Mouse (Mus musculus) urinary bladder, adult 2 months (tissue): Measurements from ENCODE around the gene Lasp1. TPM values are rescaled to one million over a fixed set of nuclear protein-coding genes. Genes with fewer than 3 reads are reported as not detected.

Source experiments
- DNase-seq: peaks from one replicate; pipeline ENCODE4 v3.0.0; 2022; ENCODE audit warnings: low spot score
- polyA plus RNA-seq: library from polyadenylated mRNA; depleted of rRNA; stranded (reverse); fragments of >200 nt; gene quantifications from 2 replicates; pipeline ENCODE4 v1.2.3, GENCODE M21; 2012

The Lasp1 gene
- polyA plus RNA-seq, 1 experiment = 101 TPM

DNA sequence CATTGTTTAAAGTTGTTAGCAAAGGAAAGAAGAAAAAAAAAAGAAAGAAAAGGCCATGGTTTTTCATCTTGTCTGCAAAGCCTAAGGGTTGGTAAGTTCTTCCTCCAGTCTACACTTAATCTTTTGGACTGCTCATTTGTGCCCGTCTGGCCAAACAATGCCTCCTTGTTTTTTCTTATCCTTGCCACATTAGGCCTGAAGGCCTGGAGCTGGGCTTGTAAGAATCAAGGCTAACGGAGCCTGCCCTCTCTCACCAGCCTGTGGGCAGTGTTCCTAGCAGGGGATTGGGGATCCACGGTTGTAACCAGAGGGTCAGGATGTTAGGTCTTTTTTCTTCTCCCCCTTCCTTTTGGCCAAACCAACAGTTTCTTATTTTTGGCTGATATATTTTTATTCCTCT is 12.2 kb downstream of the Lasp1 start:
- no peak for DNase-seq

DNA sequence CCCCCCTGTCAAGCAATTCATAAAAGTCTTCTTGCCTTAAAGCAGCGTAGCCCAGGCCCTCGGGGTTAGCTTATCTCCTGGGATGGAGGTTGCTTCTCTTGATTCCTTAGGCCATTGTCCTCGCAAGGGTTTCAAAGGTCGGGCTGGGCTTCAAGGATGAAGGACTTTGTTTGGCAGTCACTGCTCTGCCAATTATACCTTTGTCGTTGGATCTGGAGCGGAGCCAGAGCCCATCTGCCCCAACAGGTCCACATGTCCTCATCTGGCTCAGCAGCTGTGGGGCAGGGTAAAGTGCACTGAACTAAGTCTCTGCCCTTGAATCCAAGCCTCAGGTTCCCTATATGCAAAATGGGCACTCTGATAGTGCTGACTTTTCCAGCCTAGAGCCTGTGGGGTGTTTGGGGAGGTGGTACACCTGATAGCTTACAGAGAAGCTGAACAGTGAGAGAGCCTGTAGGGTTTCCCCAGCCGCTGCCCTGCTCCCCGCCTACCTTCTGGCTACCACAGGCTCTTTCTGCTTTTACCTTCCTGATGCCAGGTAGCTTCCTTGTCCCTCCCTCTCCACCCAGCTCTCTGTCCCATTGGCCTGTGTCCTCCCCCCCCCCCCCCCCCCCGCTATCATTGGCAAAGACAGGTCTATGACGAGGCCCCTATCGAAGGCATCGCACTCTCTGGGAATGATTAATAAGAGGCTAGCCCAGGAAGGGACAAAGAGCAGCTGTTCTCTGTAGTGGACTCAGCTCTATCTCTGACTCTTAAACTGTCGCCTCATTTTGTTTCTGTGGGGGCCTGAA is 13.0 kb downstream of the Lasp1 start:
- no peak for DNase-seq

DNA sequence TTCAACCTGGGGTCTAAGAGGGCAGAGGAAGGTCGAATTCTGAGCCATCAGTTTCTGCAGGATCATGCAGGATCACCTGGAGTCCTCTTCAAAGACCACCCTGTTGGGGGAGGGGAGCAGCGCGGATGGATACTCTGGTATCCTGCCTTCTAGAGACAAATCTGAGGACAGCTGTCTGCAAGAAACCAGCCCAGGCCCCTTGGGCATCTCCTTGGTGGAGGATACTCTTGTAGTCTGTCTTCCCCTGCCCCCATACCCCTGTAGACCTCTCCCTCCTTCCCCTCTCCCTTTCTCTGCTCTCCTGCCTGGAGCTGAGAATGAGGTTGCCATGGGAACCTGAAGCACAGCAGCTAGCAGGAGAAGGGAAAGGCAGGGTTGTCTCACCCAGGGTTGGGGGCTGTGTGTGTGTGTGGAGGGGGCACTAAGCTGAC is 13.7 kb downstream of the Lasp1 start:
- DNase-seq = no peak

DNA sequence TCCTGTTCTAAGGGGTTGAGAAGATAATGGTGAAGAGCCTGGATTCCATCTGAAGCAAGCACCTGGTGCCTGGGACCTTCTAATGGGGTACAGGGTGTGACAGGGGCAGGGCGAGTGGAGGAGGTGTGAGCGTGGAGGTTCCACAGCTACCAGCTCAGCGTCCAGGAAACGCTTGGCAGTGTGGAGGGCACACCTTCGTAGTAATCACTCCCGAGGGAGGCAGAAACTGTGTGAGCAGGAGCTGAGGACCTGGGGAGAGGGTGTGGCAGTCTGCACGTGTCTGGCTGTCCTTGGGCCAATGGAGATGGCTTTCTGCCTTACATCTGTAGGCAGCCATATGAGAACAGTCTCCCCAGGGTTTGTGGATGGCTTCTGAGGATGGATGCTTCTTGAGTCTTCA is 14.3 kb downstream of the Lasp1 start:
- DNase-seq = no peak

DNA sequence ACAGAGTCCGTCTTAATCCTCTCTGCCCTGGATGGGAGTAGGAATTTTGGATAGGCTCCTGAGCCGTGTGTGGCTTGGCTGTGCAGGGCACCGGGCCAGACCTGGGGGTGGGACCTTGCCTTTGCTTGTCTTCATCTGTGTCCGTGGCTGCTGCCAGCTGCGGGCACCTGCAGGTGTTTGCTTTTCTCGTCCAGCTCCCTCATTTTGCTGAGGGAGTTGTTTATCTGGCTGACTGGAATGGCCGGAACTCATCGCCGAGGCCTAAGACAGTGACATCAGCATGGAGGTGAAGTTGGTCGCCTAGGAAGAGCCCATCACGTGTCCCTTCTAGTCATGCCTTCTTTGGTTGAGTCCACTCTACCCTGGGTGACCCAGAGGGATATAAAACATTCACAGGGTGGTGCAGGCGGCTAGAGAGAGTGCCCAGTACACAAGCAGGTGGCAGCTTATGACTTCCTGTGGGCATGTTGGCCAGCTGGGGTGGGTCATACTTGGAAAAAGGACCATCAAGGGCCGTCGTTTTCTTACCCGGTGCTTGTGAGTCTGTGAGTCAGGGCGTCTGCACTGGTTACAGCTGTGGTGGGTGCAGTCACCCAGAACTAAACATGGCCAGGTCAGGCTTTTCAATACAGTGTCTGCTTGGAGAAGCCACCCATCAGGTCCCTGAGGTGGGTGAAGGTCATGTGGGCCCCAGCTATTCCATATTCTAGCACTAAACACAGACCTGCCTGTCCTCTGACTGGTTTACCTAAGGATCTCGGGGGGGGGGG is 15.1 kb downstream of the Lasp1 start:
- no peak for DNase-seq

DNA sequence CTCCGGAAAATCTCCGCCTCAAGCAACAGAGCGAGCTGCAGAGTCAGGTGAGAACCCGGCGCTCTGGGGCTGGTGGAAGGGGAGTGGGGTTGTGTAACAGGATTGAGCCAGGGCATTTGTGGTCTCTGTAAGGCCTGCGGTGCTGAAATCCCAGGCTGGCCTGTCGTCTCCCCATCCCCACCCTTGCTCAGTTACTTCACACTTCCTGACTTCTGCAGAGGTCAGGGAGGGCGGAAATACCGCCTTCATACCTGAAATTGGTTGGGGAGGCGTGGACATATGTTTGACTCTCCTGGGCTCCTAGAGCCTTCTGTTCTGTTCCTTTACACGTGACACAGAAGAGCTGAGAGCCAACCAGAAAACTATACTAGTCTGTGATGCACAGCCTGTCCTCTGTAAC is 16.9 kb downstream of the Lasp1 start:
- DNase-seq = no peak

DNA sequence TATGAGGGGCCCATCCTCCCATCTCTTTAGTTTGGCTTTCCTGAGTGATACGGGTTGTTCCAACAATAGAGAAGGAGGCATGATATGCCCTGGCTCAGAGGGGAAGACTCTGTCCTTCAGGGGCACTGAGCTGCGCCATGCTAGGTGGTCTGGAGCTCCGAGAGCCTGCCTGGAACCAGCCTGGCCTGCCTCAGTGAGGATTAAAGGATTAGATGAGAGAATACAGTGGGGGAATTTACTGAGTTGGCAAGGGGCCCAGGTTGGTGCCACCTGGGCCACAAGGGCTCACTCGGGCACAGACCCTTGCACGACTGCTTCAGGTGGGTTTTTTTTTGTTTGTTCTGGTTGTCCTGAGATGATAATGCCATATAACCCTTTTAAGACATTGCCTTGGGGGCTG is 17.4 kb downstream of the Lasp1 start:
- no peak for DNase-seq

DNA sequence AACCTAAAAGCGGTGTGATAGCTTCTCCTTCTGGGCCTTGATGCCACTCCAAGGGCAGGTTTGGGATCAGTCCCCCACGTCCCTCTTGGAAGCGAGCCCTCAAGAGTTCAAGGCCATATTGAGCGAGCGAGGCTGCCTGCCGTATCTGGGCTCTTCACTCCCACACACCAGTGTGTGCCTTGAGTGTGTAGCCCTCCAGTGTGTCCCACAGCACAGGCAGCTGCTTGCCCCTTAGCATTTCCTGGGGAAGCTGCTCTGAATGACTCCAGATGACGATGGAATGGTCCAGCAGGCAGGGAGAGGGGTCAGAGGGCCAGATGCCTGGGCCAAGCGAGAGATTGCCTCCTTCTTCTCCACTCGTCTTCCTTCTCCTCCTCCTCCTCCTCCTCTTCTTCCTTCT is 18.1 kb downstream of the Lasp1 start:
- no peak for DNase-seq

DNA sequence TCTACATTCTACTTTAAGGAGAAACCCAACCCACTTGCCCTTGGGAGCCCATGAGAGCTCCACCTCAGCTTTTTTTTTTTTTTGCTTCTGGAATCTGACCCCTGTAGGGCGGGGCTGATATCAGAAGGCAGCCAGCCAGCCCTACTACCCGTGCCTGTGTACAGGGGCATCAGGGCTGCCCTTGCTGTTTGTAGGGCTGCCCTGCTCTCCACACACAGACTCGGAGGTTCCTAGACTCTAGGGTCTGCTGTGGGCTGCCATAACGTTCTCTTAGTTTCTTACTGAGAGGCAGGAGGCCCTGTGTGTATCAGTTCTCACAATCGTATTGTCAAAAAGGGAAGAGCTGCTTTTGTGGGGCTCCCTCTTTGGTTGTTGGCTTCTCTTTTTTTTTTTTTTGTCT is 18.6 kb downstream of the Lasp1 start:
- DNase-seq = no peak

DNA sequence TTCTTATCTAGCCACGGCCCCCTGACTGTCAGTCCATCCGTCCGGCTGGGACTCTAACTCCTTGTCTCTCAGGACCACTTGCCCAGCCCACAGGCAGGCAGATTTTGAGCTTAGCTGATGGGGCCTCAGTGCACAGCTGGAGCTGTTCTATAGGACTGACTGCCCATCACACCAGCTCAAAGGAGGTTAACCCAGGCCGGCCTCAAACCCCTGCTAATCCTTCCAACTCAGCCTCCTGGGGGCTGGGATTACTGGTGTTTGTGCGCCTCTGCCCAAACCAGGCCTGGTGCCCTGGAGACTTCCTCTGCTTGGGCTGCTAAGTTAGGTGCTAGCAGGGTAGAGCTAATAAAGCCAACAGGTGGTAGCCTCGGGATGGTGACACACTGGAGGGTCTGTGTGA is 19.2 kb downstream of the Lasp1 start:
- DNase-seq = no peak

DNA sequence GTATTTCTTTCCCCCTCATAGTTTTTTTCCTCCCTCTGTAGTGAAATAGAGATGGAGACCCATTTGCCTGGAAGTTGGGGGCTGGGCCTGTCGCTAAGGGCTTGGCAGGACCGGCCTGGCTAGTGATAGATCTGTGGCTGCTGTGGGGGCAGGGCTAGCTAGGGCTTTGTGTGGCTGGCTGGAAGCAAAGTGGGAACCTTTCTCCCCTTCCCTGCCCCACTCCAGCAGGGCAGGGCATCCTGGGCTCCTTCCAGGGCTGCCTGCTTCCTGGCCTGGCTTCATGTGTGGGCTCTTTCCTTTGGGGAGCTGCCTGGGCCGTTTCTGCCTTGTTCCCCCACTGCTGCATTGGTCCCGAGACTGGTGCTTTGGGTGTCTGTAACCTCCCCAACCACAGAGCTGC is 19.8 kb downstream of the Lasp1 start:
- DNase-seq = no peak

DNA sequence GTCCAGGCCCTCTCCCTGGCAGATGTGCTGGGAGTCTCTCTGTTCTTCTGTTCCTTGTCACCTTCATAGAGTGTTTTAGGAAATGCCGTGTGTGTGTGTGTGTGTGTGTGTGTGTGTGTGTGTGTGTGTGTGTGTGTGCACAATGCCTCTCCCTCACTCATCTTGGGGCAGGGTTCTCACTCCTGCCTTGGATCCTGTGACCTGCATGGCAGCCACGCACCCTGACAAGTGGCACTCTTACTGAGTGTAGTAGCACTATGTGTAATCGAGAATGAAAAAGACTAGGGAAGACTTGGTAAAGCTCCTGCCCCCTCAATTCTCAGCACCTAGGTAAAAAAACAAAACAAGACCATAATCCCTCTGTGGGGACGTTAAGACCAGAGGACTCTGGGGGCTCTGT is 20.3 kb downstream of the Lasp1 start:
- no peak for DNase-seq

DNA sequence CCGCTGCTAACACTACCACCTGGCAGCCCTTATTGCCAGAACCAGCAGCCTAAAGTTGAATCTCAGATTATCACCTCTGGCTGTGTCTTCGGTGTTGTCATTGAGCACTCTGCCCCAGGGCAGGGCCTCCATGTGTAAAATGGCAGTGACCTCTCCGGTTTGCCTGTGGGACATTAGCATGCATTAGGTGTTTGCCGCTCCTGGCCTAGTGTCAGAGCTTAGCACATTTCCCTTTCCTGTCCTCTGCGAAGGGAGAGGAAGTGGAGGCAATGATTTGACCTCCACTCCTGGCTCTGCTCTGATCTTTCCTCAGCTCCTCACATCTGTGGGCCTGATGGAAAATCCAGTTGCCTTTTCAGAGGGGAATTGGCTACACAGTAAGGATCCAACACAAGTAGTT is 21.1 kb downstream of the Lasp1 start:
- no peak for DNase-seq

DNA sequence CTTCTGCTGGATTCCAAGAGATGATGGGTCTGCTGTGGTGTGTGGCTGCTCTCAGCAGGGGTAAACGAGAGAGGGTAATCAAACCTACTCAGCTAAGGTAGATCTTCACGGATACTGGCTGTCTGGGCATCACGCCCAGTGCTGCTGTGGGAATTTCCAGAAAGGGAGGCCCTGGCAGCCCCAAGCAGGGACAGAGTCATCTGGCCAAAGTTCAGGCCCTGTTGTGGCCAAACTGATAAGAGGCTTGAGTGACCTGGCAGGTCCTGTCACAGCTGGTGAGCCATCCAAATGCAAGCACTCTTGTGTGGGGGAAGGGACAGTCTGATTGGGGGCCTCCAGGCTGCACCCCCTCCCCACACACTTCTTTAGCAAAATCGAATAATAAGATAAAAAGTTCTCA is 22.0 kb downstream of the Lasp1 start:
- no peak for DNase-seq

DNA sequence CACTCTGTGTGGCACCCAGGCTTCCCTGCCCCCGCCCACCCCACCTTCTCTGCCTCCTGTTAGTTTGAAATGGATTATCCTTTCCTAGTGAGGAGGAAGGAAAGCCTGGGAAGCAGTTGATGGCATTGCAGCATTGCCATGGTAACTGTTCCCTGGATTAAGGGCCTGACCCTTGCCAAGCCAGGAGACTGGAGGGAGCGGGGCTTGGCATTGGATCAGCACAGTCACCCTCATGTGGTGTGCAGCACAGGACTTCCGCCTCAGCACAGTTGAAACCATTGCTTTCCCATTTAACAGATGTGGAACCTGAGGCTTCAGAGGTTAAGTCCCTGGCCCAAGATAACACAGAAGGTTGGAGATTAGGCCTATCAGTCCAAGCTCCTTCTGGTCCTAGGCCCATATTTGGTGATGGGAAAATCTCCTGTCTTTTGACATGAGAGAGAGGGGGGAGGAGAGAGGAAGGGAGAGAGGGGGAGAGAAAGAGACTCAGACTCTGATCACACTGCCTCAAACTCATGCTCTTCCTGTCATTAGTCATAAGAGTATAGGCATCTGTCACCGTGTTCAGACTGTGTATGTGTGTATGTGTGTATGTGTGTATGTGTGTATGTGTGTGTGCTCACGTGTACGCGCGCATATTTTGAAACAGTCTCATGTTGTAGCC is 22.7 kb downstream of the Lasp1 start:
- DNase-seq = no peak

DNA sequence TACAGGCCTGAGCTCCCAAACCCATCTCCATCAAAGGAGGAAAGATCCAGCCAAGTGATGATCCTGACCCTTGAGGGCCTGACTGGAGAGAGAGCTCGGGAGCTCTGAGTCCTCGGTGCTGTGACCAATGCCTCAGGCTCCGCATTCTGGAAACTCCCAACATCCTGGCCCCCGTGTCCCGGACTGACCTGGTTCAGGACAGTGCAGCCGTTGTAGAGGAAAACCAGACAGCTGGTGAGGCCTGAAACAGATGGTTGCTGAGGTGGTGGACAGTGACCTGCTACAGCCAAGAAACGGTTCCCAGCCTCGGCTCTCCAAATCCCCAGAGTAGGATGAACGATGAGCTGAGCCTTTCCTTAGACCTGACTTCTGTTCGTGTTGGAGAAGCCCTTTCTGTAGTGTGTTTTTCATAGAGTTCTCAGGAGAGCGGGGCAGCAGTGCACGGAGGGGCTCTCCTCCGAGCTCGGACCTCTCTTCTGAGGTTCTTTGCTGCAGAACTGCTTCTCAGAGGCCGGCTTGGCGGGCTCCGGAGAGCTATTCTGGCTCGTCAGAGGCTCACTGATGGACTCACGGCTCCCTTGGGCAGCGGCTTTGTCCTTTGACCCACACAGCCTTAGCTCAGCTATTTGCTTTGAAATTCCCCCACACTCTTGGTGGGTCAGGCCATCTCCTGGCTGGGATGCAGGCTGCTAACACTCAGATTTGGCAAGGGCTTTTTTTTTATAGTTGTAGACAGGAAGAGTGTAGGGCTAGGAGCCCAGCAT is 24.2 kb downstream of the Lasp1 start:
- no peak for DNase-seq

DNA sequence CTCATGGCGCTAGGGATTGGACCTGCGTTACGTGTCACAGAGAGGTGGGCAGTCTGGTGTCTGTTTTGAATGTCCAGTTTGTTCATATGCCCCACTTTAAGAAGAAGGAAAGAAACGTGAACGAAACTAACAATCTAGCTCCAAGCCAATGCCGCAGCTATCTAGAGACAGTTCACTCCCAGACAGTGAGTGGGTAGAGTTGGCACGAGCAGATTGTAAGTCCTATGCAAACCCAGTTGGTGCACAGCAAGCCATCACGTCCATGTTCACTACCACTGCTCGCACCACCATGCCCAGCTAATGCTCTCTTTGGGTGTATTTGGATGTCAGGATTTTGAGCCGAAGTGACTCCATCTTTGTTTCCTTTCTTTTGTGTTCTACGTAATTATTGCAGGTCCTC is 25.4 kb downstream of the Lasp1 start:
- no peak for DNase-seq

DNA sequence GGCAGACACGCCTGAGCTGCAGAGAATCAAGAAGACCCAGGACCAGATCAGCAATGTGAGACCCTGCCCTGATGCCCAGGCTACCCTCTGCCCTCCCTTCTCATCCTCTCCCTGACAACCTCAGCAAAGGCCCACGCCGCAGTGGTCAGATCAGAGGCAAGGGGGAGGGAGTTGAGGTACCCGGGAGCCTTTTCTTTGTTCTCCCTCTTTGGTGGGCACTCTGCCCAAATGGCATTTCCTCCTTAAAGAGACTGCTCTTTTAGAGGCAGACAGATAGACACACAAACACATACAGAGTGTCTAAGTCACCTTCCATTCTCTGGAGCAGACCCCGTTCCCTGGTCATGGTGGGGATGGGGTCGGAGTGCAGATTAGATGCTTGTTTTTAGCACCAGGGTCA is 26.1 kb downstream of the Lasp1 start:
- DNase-seq = no peak

DNA sequence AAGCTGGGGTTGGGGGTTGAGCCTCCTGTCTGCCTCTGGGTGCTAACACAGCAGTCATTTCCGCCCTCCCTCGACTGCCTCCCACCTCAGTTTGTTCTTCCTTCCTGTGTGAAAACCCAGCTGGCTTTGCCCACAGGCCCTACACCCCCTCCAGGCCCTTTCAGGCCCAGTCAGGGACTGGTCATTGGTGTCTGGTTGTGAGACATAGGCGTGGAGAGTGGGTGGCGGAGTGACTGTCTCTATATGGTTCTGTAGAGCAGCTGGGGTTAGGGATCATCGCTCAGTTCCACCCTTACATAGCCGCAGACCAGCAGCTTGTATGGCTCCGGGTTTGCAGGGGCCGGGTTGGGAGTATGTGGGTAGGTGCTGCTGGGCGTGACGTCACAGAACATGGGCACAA is 26.5 kb downstream of the Lasp1 start:
- no peak for DNase-seq

DNA sequence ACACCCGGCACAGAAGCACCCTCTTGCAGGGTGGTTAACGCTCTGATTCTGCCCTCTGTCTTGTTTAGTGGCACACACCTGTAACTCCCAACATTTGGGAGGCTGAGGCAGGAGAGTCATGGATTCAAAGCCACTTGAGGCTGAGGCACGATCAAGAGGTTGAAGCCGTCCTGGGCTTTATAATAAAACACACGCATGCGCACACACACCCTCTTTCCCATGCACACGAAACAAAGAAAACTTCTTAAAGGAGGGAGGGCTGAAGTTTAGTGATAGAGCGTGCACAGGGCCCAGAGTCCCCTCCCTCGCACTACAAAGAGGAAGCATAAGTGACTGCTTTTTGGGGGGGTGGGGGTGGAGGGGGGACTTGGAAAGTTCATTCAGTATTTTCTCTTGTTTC is 27.2 kb downstream of the Lasp1 start:
- no peak for DNase-seq

DNA sequence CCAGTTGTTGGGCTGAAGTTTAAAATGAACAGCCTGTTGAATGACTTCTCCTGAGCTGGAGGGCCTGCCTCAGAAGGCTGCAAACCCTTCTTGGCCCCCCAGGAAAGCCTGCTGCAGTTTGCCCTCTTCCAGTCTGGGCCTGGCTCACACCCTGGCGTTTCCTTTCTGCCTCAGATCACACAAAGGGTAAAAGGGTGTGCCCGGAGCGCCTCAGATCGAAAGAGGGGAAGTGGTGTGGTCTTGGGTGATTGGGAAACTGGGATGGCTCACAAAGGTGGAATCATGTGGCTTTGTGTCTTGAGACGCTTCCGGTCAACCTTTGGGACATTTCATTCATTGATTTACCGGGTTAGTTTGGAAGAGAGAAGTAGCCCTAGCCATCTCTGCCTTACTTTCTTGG is 27.6 kb downstream of the Lasp1 start:
- DNase-seq = no peak

DNA sequence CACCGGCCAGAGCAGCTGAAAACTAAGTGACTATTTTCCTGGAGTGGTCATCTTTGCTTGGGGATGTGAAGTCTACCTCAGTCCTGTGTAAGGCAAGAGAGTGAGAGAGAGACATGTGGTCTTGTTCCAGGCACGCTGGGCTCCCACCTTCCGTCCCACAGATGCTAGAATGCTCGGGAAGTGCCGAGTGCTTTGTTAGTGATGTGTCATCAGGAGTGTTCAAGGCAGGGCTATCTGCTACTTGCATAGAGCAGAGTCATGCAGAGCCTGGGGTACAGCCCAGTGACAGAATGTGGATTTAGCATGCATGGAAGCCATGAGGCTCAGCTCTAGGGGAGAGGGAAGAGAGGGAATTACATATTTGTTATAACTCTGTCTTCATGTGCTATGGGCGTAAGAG is 28.9 kb downstream of the Lasp1 start:
- DNase-seq = no peak
